Mouse (Mus musculus) G1E (cell line): ENCODE measurements at regions not wholly inside any gene's neighbourhood (a gene's known extent, or its start where the extent isn't known, plus 50 kb on each side); places are given as distances from the start of the nearest gene placed in this dataset.

Source experiments
- ATAC-seq: 2 replicates; pipeline ENCODE4 v1.8.0; 2016; ENCODE audit warnings: mild to moderate bottlenecking; ENCODE audit not compliant: insufficient number of reproducible peaks, poor library complexity, low FRiP score, severe bottlenecking; ENCODE audit errors: extremely low read depth
- DNase-seq: peaks from one replicate; pipeline ENCODE4 v3.0.0; 2012; ENCODE audit warnings: low spot score
- H3K27me3 ChIP-seq: 2 replicates; pipeline ENCODE4 v1.6.1; 2012; ENCODE audit warnings: mild to moderate bottlenecking, low read length, inconsistent platforms; ENCODE audit not compliant: insufficient read depth
- H3K36me3 ChIP-seq: replicated peaks from 2 replicates; pipeline ENCODE3; 2012; ENCODE audit warnings: mild to moderate bottlenecking, inconsistent platforms
- H3K4me1 ChIP-seq: 2 replicates; pipeline ENCODE4 v1.6.1; 2012; ENCODE audit warnings: low read depth, low read length, inconsistent platforms, mixed read lengths; ENCODE audit not compliant: insufficient read depth
- H3K4me3 ChIP-seq: 2 replicates; pipeline ENCODE4 v1.5.1; 2012; ENCODE audit warnings: low read depth, mild to moderate bottlenecking, inconsistent platforms, low read length, moderate library complexity, mixed read lengths
- H3K9me3 ChIP-seq: replicated peaks from 2 replicates; pipeline ENCODE4 v1.6.1; 2012; ENCODE audit warnings: inconsistent platforms
- CTCF ChIP-seq: IDR thresholded peaks from 2 replicates; pipeline ENCODE4 v1.5.1; 2012; ENCODE audit warnings: low read depth, low read length, inconsistent platforms, mixed read lengths
- GATA1 ChIP-seq: IDR thresholded peaks from 2 replicates; pipeline ENCODE4 v1.6.1; 2012; ENCODE audit warnings: borderline replicate concordance, low read length, inconsistent platforms, mixed read lengths
- GATA2 ChIP-seq: IDR thresholded peaks from 2 replicates; pipeline ENCODE4 v1.6.1; 2012; ENCODE audit warnings: low read depth, low read length, inconsistent platforms, borderline replicate concordance
- POLR2AphosphoS5 ChIP-seq: IDR thresholded peaks from 2 replicates; pipeline ENCODE4 v1.6.1; 2012; ENCODE audit warnings: low read depth, low read length, inconsistent platforms; ENCODE audit not compliant: insufficient replicate concordance
- TAL1 ChIP-seq: conservative IDR thresholded peaks from 2 replicates; pipeline ENCODE4 v1.6.1; 2012; ENCODE audit warnings: low read depth, low read length, inconsistent platforms, mixed read lengths

GRCm38 (mm10) chr6:143558046-143558884 is 391.2 kb downstream of the Etnk1 start:
- H3K4me1 ChIP-seq, result no peaks in the 10 kb centered on the region
- no peak overlapping the region for H3K4me3 ChIP-seq
- H3K36me3 ChIP-seq, result no peaks in the 10 kb centered on the region
- no peak for ATAC-seq
- no peak for TF ChIP-seq POLR2AphosphoS5
- TF ChIP-seq GATA1, result no peak
- no peak for TF ChIP-seq TAL1
- DNase-seq, result no peak
- H3K27me3 ChIP-seq, result no peaks in the 10 kb centered on the region
- peaks cover 35% of the 10 kb centered on the region for H3K9me3 ChIP-seq

GRCm38 (mm10) chr6:143559316-143559715 is 392.3 kb downstream of the Etnk1 start:
- no peak for ATAC-seq
- TF ChIP-seq CTCF (no peak), TAL1 (no peak), GATA1 (no peak), POLR2AphosphoS5 (no peak), GATA2 (no peak)
- H3K36me3 ChIP-seq, result no peaks in the 10 kb centered on the region

GRCm38 (mm10) chr6:143561316-143562088 is 394.5 kb downstream of the Etnk1 start:
- ATAC-seq, result no peak
- no peaks in the 10 kb centered on the region for H3K27me3 ChIP-seq
- no peaks in the 10 kb centered on the region for H3K36me3 ChIP-seq
- H3K9me3 ChIP-seq, result peaks cover 27% of the 10 kb centered on the region
- DNase-seq, result no peak
- no peak overlapping the region for H3K4me3 ChIP-seq
- H3K4me1 ChIP-seq, result no peaks in the 10 kb centered on the region
- TF ChIP-seq TAL1 (no peak), POLR2AphosphoS5 (no peak), GATA1 (no peak), CTCF (no peak), GATA2 (no peak)

More at GRCm38 (mm10) chr6:143559316-143559715, 392.3 kb downstream of the Etnk1 start:
- DNase-seq, result no peak
- no peak overlapping the region for H3K4me3 ChIP-seq
- H3K27me3 ChIP-seq, result no peaks in the 10 kb centered on the region
- peaks cover 34% of the 10 kb centered on the region for H3K9me3 ChIP-seq
- H3K4me1 ChIP-seq, result no peaks in the 10 kb centered on the region

GRCm38 (mm10) chr6:143571356-143572115 is 404.5 kb downstream of the Etnk1 start:
- Histone ChIP-seq H3K27me3 (no peaks in the 10 kb centered on the region), H3K36me3 (no peaks in the 10 kb centered on the region), H3K4me3 (no peak overlapping the region), H3K9me3 (peaks cover 62% of the 10 kb centered on the region), H3K4me1 (no peaks in the 10 kb centered on the region)
- TF ChIP-seq TAL1 (no peak), CTCF (no peak), POLR2AphosphoS5 (no peak), GATA2 (no peak), GATA1 (no peak)
- no peak for ATAC-seq
- no peak for DNase-seq

GRCm38 (mm10) chr6:143579223-143579622 is 412.2 kb downstream of the Etnk1 start:
- TF ChIP-seq CTCF (no peak), POLR2AphosphoS5 (no peak), GATA2 (no peak), TAL1 (no peak)
- DNase-seq (no peak), ATAC-seq (no peak)
- Histone ChIP-seq H3K4me3 (no peak overlapping the region), H3K4me1 (no peaks in the 10 kb centered on the region), H3K9me3 (peaks cover 35% of the 10 kb centered on the region), H3K27me3 (no peaks in the 10 kb centered on the region), H3K36me3 (no peaks in the 10 kb centered on the region)

- no peak for TF ChIP-seq GATA2
- TF ChIP-seq POLR2AphosphoS5, result no peak
- no peak for TF ChIP-seq GATA1
- no peak for TF ChIP-seq TAL1
- TF ChIP-seq CTCF, result no peak
- ATAC-seq (no peak), DNase-seq (no peak)
- no peaks in the 10 kb centered on the region for H3K27me3 ChIP-seq
- H3K4me1 ChIP-seq, result no peaks in the 10 kb centered on the region
- no peaks in the 10 kb centered on the region for H3K36me3 ChIP-seq
- H3K4me3 ChIP-seq, result no peak overlapping the region
- H3K9me3 ChIP-seq, result peaks cover 40% of the 10 kb centered on the region
Measured at GRCm38 (mm10) chr6:143589666-143590065, 422.6 kb downstream of the Etnk1 start.
